Mouse (Mus musculus): ENCODE data around the gene Lpgat1. TPM values are rescaled to one million over a fixed set of nuclear protein-coding genes. Genes with fewer than 3 reads are reported as not detected.
A peak's percentile ranks its signal among the peaks of the same experiment; 100 is the strongest.

Lpgat1 gene
- polyA plus RNA-seq, 1 experiment from 2014 or later = 32.3 TPM

DNA sequence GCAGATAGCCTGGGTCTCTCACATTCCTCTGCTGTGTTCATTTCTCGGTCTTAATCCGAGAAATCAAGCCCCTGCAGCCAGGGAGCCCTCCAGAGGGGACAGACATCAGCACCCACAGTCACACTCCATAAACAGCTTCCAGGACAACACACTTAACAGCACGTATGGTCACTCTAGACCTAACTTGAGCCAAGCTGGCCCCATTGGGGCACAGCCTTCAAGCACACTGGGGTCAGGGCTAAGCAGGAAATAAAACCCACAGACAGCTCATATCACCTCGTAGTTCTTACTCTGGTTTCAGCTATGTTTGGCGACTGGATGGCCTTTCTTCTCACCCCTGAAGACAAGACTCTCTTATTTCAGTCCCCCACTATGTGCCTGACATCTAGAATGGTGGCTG lies 87.1 kb downstream of the Lpgat1 start:
- Histone ChIP-seq H3K9me3 (ENCODE audit: control insufficient read depth, low read length) (no peaks in the 10 kb centered on the region), H3K36me3 (ENCODE audit: control insufficient read depth, insufficient read depth, low read length) (no peaks in the 10 kb centered on the region), H3K9ac (ENCODE audit: low read length) (no peak overlapping the region), H3K4me2 (replicated peaks; ENCODE audit: low read depth) (no peak overlapping the region), H3K4me3 (ENCODE audit: low read depth, low read length) (no peak overlapping the region), H3K4me1 (replicated peaks; ENCODE audit: control insufficient read depth, insufficient read depth) (no peaks in the 10 kb centered on the region), H3K27ac (replicated peaks) (no peak overlapping the region), H3K27me3 (ENCODE audit: control insufficient read depth, insufficient read depth, low read length) (no peaks in the 10 kb centered on the region)
- TF ChIP-seq CTCF (IDR thresholded peaks at IDR 0.05; ENCODE audit: low read depth) (no peak), EP300 (optimal IDR thresholded peaks at IDR 0.05) (no peak)
- DNase-seq (ENCODE audit: low spot score) (no peak), ATAC-seq (ENCODE audit: low FRiP score, low TSS enrichment) (no peak)
- WGBS = 61% methylated on average over 5 of the region's 5 CpGs

GRCm38 (mm10) chr1:191805788-191806187 lies 88.2 kb downstream of the Lpgat1 start:
- Histone ChIP-seq H3K27ac (replicated peaks) (no peak overlapping the region), H3K36me3 (ENCODE audit: control insufficient read depth, insufficient read depth, low read length) (no peaks in the 10 kb centered on the region), H3K9ac (ENCODE audit: low read length) (no peak overlapping the region), H3K4me2 (replicated peaks; ENCODE audit: low read depth) (no peak overlapping the region), H3K9me3 (ENCODE audit: control insufficient read depth, low read length) (no peaks in the 10 kb centered on the region), H3K27me3 (ENCODE audit: control insufficient read depth, insufficient read depth, low read length) (no peaks in the 10 kb centered on the region), H3K4me3 (ENCODE audit: low read depth, low read length) (no peak overlapping the region), H3K4me1 (replicated peaks; ENCODE audit: control insufficient read depth, insufficient read depth) (no peaks in the 10 kb centered on the region)
- ATAC-seq (ENCODE audit: low FRiP score, low TSS enrichment) (no peak), DNase-seq (ENCODE audit: low spot score) (no peak)
- 64% methylated on average over 6 of the region's 6 CpGs for WGBS
- TF ChIP-seq EP300 (optimal IDR thresholded peaks at IDR 0.05) (no peak), CTCF (IDR thresholded peaks at IDR 0.05; ENCODE audit: low read depth) (no peak)

GRCm38 (mm10) chr1:191806740-191807139 lies 89.1 kb downstream of the Lpgat1 start:
- Histone ChIP-seq H3K4me1 (replicated peaks; ENCODE audit: control insufficient read depth, insufficient read depth) (no peaks in the 10 kb centered on the region), H3K27me3 (ENCODE audit: control insufficient read depth, insufficient read depth, low read length) (no peaks in the 10 kb centered on the region), H3K36me3 (ENCODE audit: control insufficient read depth, insufficient read depth, low read length) (no peaks in the 10 kb centered on the region), H3K9ac (ENCODE audit: low read length) (no peak overlapping the region), H3K9me3 (ENCODE audit: control insufficient read depth, low read length) (no peaks in the 10 kb centered on the region), H3K4me3 (ENCODE audit: low read depth, low read length) (no peak overlapping the region), H3K4me2 (replicated peaks; ENCODE audit: low read depth) (no peak overlapping the region), H3K27ac (replicated peaks) (no peak overlapping the region)
- no peak for ATAC-seq (ENCODE audit: low FRiP score, low TSS enrichment)
- TF ChIP-seq EP300 (optimal IDR thresholded peaks at IDR 0.05) = no peak
- peak; percentile 43 for TF ChIP-seq CTCF (IDR thresholded peaks at IDR 0.05; ENCODE audit: low read depth)
- WGBS = 93% methylated on average over 4 of the region's 4 CpGs
- no peak for DNase-seq (ENCODE audit: low spot score)

DNA sequence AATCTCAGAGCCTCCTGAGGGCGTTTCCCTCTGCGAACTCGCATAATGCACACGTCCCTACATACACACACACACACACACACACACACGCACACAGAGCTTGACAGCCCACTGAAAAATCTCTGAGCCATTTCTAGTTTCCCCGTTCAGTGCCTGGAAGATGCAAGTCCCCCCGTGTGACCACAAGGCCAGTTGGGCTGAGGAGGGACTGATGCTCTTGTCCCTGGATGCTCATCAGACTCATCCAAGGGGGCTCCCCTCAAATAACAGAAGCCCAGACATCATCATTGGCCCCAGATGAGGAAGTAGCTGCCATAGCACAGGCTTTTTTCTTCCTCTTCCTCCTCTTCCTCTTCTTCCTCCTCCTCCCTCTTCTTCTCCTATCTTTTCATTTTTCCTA lies 90.3 kb downstream of the Lpgat1 start:
- no peaks in the 10 kb centered on the region for H3K9me3 ChIP-seq (ENCODE audit: control insufficient read depth, low read length)
- no peaks in the 10 kb centered on the region for H3K4me1 ChIP-seq (replicated peaks; ENCODE audit: control insufficient read depth, insufficient read depth)
- no peaks in the 10 kb centered on the region for H3K27me3 ChIP-seq (ENCODE audit: control insufficient read depth, insufficient read depth, low read length)
- DNase-seq (ENCODE audit: low spot score) = no peak
- H3K9ac ChIP-seq (ENCODE audit: low read length) = no peak overlapping the region
- WGBS = 77% methylated on average over 7 of the region's 7 CpGs
- TF ChIP-seq EP300 (optimal IDR thresholded peaks at IDR 0.05) = no peak
- no peak for TF ChIP-seq CTCF (IDR thresholded peaks at IDR 0.05; ENCODE audit: low read depth)
- H3K4me2 ChIP-seq (replicated peaks; ENCODE audit: low read depth) = no peak overlapping the region
- ATAC-seq (ENCODE audit: low FRiP score, low TSS enrichment) = no peak
- no peak overlapping the region for H3K4me3 ChIP-seq (ENCODE audit: low read depth, low read length)
- no peak overlapping the region for H3K27ac ChIP-seq (replicated peaks)
- H3K36me3 ChIP-seq (ENCODE audit: control insufficient read depth, insufficient read depth, low read length) = no peaks in the 10 kb centered on the region

GRCm38 (mm10) chr1:191808688-191809223 lies 91.1 kb downstream of the Lpgat1 start:
- TF ChIP-seq EP300 (optimal IDR thresholded peaks at IDR 0.05) (no peak), CTCF (IDR thresholded peaks at IDR 0.05; ENCODE audit: low read depth) (no peak)

GRCm38 (mm10) chr1:191811774-191812173 lies 94.1 kb downstream of the Lpgat1 start:
- H3K36me3 ChIP-seq (ENCODE audit: control insufficient read depth, insufficient read depth, low read length) = no peaks in the 10 kb centered on the region
- H3K9ac ChIP-seq (ENCODE audit: low read length) = no peak overlapping the region
- TF ChIP-seq EP300 (optimal IDR thresholded peaks at IDR 0.05) (no peak), CTCF (IDR thresholded peaks at IDR 0.05; ENCODE audit: low read depth) (no peak)
- WGBS = 85% methylated on average over 12 of the region's 12 CpGs
- no peak overlapping the region for H3K4me3 ChIP-seq (ENCODE audit: low read depth, low read length)
- H3K4me1 ChIP-seq (replicated peaks; ENCODE audit: control insufficient read depth, insufficient read depth) = no peaks in the 10 kb centered on the region
- no peaks in the 10 kb centered on the region for H3K9me3 ChIP-seq (ENCODE audit: control insufficient read depth, low read length)
- H3K4me2 ChIP-seq (replicated peaks; ENCODE audit: low read depth) = no peak overlapping the region
- no peaks in the 10 kb centered on the region for H3K27me3 ChIP-seq (ENCODE audit: control insufficient read depth, insufficient read depth, low read length)
- no peak overlapping the region for H3K27ac ChIP-seq (replicated peaks)
- DNase-seq (ENCODE audit: low spot score) = no peak
- no peak for ATAC-seq (ENCODE audit: low FRiP score, low TSS enrichment)

More at GRCm38 (mm10) chr1:191808688-191809223, 91.1 kb downstream of the Lpgat1 start:
- Histone ChIP-seq H3K27ac (replicated peaks) (no peak overlapping the region), H3K4me3 (ENCODE audit: low read depth, low read length) (no peak overlapping the region), H3K27me3 (ENCODE audit: control insufficient read depth, insufficient read depth, low read length) (no peaks in the 10 kb centered on the region), H3K36me3 (ENCODE audit: control insufficient read depth, insufficient read depth, low read length) (no peaks in the 10 kb centered on the region), H3K9ac (ENCODE audit: low read length) (no peak overlapping the region), H3K9me3 (ENCODE audit: control insufficient read depth, low read length) (no peaks in the 10 kb centered on the region), H3K4me2 (replicated peaks; ENCODE audit: low read depth) (no peak overlapping the region), H3K4me1 (replicated peaks; ENCODE audit: control insufficient read depth, insufficient read depth) (no peaks in the 10 kb centered on the region)
- WGBS = 54% methylated on average over 12 of the region's 12 CpGs
- no peak for ATAC-seq (ENCODE audit: low FRiP score, low TSS enrichment)
- DNase-seq (ENCODE audit: low spot score) = no peak

All from stomach, postnatal 0 days (tissue).